12 mouse cellular contexts compared by ENCODE assay signal in genomic region chr6:89684231-89684630, GRCm38 (mm10). TPM values are rescaled to one million over a fixed set of nuclear protein-coding genes. Genes with fewer than 3 reads are reported as not detected.
DNase-seq lines count a peak whose midpoint lies in the region; ATAC-seq and TF ChIP-seq lines count a peak whose summit lies in the region.
"Had no signal": no experiment of that assay in that cellular context is flagged by ENCODE, and none has a peak within 500 bp of the region (broad histone marks: within the 10 kb centered on the region; RNA-seq: fewer than 3 reads in every experiment).

No protein-coding gene starts in this region.

- TF ChIP-seq CTCF in hindbrain, postnatal 0 days (IDR thresholded peaks at IDR 0.05; ENCODE audit: low read depth): peak; percentile 67
- TF ChIP-seq CTCF in stomach, postnatal 0 days (IDR thresholded peaks at IDR 0.05; ENCODE audit: low read depth): peak; percentile 68

- no peaks in the 10 kb centered on the region for H3K4me1 ChIP-seq in hindbrain, postnatal 0 days (ENCODE audit: insufficient read depth, low read length)
- 0 out of 2 replicates have a peak, but pooled peaks cover 4% of the 10 kb centered on the region for H3K4me1 ChIP-seq in hindbrain, embryonic 13.5 days (replicated peaks)
- H3K4me1 ChIP-seq in midbrain, embryonic 14.5 days (ENCODE audit: control insufficient read depth, insufficient read depth, low read length): no peaks in the 10 kb centered on the region
- H3K4me1 ChIP-seq in midbrain, embryonic 11.5 days (ENCODE audit: control insufficient read depth, insufficient read depth, low read length): no peaks in the 10 kb centered on the region
- no peaks in the 10 kb centered on the region for H3K4me1 ChIP-seq in stomach, postnatal 0 days (replicated peaks; ENCODE audit: control insufficient read depth, insufficient read depth)
- H3K4me1 ChIP-seq: heart, embryonic 15.5 days; stomach, embryonic 15.5 days had no signal

- H3K4me3 ChIP-seq in hindbrain, postnatal 0 days (ENCODE audit: low read length): no peak overlapping the region
- H3K4me3 ChIP-seq in hindbrain, embryonic 13.5 days: no peak overlapping the region
- no peak overlapping the region for H3K4me3 ChIP-seq in midbrain, embryonic 14.5 days (replicated peaks; ENCODE audit: low read depth, low read length)
- no peak overlapping the region for H3K4me3 ChIP-seq in midbrain, embryonic 11.5 days (ENCODE audit: low read depth, low read length)
- H3K4me3 ChIP-seq in stomach, postnatal 0 days (ENCODE audit: low read depth, low read length): no peak overlapping the region
- H3K4me3 ChIP-seq: heart, embryonic 15.5 days; stomach, embryonic 15.5 days had no signal

- H3K27me3 ChIP-seq in hindbrain, postnatal 0 days (ENCODE audit: insufficient read depth, low read length): no peaks in the 10 kb centered on the region
- 0 out of 2 replicates have a peak, but pooled peaks cover 2% of the 10 kb centered on the region for H3K27me3 ChIP-seq in hindbrain, embryonic 13.5 days
- no peaks in the 10 kb centered on the region for H3K27me3 ChIP-seq in midbrain, embryonic 14.5 days (ENCODE audit: control insufficient read depth, insufficient read depth, low read length)
- no peaks in the 10 kb centered on the region for H3K27me3 ChIP-seq in midbrain, embryonic 11.5 days (ENCODE audit: control insufficient read depth, insufficient read depth, low read length)
- H3K27me3 ChIP-seq in stomach, postnatal 0 days (ENCODE audit: control insufficient read depth, insufficient read depth, low read length): no peaks in the 10 kb centered on the region
- H3K27me3 ChIP-seq: heart, embryonic 15.5 days; stomach, embryonic 15.5 days had no signal

- no peak overlapping the region for H3K9ac ChIP-seq in hindbrain, postnatal 0 days (replicated peaks; ENCODE audit: low read length)
- no peak overlapping the region for H3K9ac ChIP-seq in hindbrain, embryonic 13.5 days
- H3K9ac ChIP-seq in midbrain, embryonic 14.5 days (replicated peaks; ENCODE audit: low read length): no peak overlapping the region
- no peak overlapping the region for H3K9ac ChIP-seq in midbrain, embryonic 11.5 days (ENCODE audit: low read length)
- no peak overlapping the region for H3K9ac ChIP-seq in stomach, postnatal 0 days (ENCODE audit: low read length)
- H3K9ac ChIP-seq: heart, embryonic 15.5 days; stomach, embryonic 15.5 days had no signal

- H3K36me3 ChIP-seq in hindbrain, postnatal 0 days (ENCODE audit: insufficient read depth, low read length): no peaks in the 10 kb centered on the region
- no peaks in the 10 kb centered on the region for H3K36me3 ChIP-seq in hindbrain, embryonic 13.5 days
- no peaks in the 10 kb centered on the region for H3K36me3 ChIP-seq in midbrain, embryonic 14.5 days (ENCODE audit: control insufficient read depth, insufficient read depth, low read length)
- no peaks in the 10 kb centered on the region for H3K36me3 ChIP-seq in midbrain, embryonic 11.5 days (ENCODE audit: control insufficient read depth, insufficient read depth, low read length)
- H3K36me3 ChIP-seq in stomach, postnatal 0 days (ENCODE audit: control insufficient read depth, insufficient read depth, low read length): no peaks in the 10 kb centered on the region
- H3K36me3 ChIP-seq: heart, embryonic 15.5 days; stomach, embryonic 15.5 days had no signal

- H3K27ac ChIP-seq in hindbrain, postnatal 0 days: no peak overlapping the region
- H3K27ac ChIP-seq in hindbrain, embryonic 13.5 days: no peak overlapping the region
- H3K27ac ChIP-seq in midbrain, embryonic 14.5 days (replicated peaks; ENCODE audit: low read depth, low read length): no peak overlapping the region
- H3K27ac ChIP-seq in midbrain, embryonic 11.5 days (ENCODE audit: low read depth, low read length): no peak overlapping the region
- no peak overlapping the region for H3K27ac ChIP-seq in stomach, postnatal 0 days (replicated peaks)
- H3K27ac ChIP-seq: heart, embryonic 15.5 days; stomach, embryonic 15.5 days had no signal

- WGBS in hindbrain, postnatal 0 days: 53% methylated on average over 1 of the region's 1 CpGs
- 58% methylated on average over 1 of the region's 1 CpGs for WGBS in hindbrain, embryonic 13.5 days
- 69% methylated on average over 1 of the region's 1 CpGs for WGBS in midbrain, embryonic 14.5 days
- 57% methylated on average over 1 of the region's 1 CpGs for WGBS in midbrain, embryonic 11.5 days
- 45% methylated on average over 1 of the region's 1 CpGs for WGBS in stomach, postnatal 0 days

- no peak overlapping the region for H3K4me2 ChIP-seq in hindbrain, postnatal 0 days (ENCODE audit: low read depth, low read length)
- no peak overlapping the region for H3K4me2 ChIP-seq in hindbrain, embryonic 13.5 days
- no peak overlapping the region for H3K4me2 ChIP-seq in midbrain, embryonic 14.5 days (ENCODE audit: low read length)
- no peak overlapping the region for H3K4me2 ChIP-seq in midbrain, embryonic 11.5 days
- no peak overlapping the region for H3K4me2 ChIP-seq in stomach, postnatal 0 days (replicated peaks; ENCODE audit: low read depth)
- H3K4me2 ChIP-seq: heart, embryonic 15.5 days; stomach, embryonic 15.5 days had no signal

- peak; percentile 74 for ATAC-seq in hindbrain, postnatal 0 days
- no peak for ATAC-seq in hindbrain, embryonic 13.5 days (ENCODE audit: low FRiP score)
- no peak for ATAC-seq in midbrain, embryonic 14.5 days (ENCODE audit: low FRiP score, low TSS enrichment)
- ATAC-seq in midbrain, embryonic 11.5 days (ENCODE audit: low FRiP score): no peak
- no peak for ATAC-seq in stomach, postnatal 0 days (ENCODE audit: low FRiP score, low TSS enrichment)
- no peak for ATAC-seq in granulocyte monocyte progenitor cell, adult 5-6 weeks (replicated peaks; ENCODE audit: poor library complexity, severe bottlenecking)

- TF ChIP-seq EP300 in stomach, postnatal 0 days (optimal IDR thresholded peaks at IDR 0.05): no peak

- no peaks in the 10 kb centered on the region for H3K9me3 ChIP-seq in hindbrain, postnatal 0 days (ENCODE audit: low read length)
- no peaks in the 10 kb centered on the region for H3K9me3 ChIP-seq in hindbrain, embryonic 13.5 days
- H3K9me3 ChIP-seq in midbrain, embryonic 14.5 days (ENCODE audit: control insufficient read depth, low read length): no peaks in the 10 kb centered on the region
- H3K9me3 ChIP-seq in midbrain, embryonic 11.5 days (ENCODE audit: control insufficient read depth, low read length): no peaks in the 10 kb centered on the region
- no peaks in the 10 kb centered on the region for H3K9me3 ChIP-seq in stomach, postnatal 0 days (ENCODE audit: control insufficient read depth, low read length)
- H3K9me3 ChIP-seq: heart, embryonic 15.5 days; stomach, embryonic 15.5 days had no signal

- peak; percentile 80 for DNase-seq in hindbrain, postnatal 0 days (ENCODE audit: low spot score)
- DNase-seq in midbrain, embryonic 14.5 days: peak; percentile 63
- no peak for DNase-seq in midbrain, embryonic 11.5 days (ENCODE audit: low spot score, missing footprints)
- peak; percentile 85 for DNase-seq in NIH3T3 (ENCODE audit: low read depth)
- DNase-seq in stomach, postnatal 0 days (ENCODE audit: low spot score): peak; percentile 27

RNA-seq across cellular contexts. Expression of gene Vmn1r40, which starts 23.1 kb away (rescaled TPM):
- not detected in 2 replicates for total RNA-seq in hindbrain, postnatal 0 days (2014; rRNA removed)
- not detected in 2 replicates for polyA plus RNA-seq in hindbrain, postnatal 0 days (2015; fragmentation: Nextera tagmentation; extraction: Ambion mirVana)
- not detected in 2 replicates for polyA plus RNA-seq in hindbrain, embryonic 13.5 days (2015; fragmentation: Nextera tagmentation; extraction: Ambion mirVana)
- polyA plus RNA-seq in midbrain, embryonic 14.5 days (2014; fragmentation: Nextera tagmentation; extraction: Ambion mirVana): not detected in 2 replicates
- polyA plus RNA-seq in midbrain, embryonic 11.5 days (2014; fragmentation: Nextera tagmentation; extraction: Ambion mirVana): not detected in 2 replicates
- not detected in 2 replicates for polyA plus RNA-seq in stomach, postnatal 0 days (2015; fragmentation: Nextera tagmentation; extraction: Ambion mirVana)
- total RNA-seq in granulocyte monocyte progenitor cell, adult 5-6 weeks (2014; fragmentation: Nextera tagmentation): not detected in 2 replicates
- total RNA-seq in granulocyte monocyte progenitor cell, adult 5-6 weeks (2017): not detected in 2 replicates
- total RNA-seq: left cerebral cortex, adult 8-10 months had no signal
- polyA plus RNA-seq: heart, embryonic 15.5 days; liver, embryonic 16.5 days; neural tube, embryonic 14.5 days; stomach, embryonic 15.5 days had no signal

RNA-seq across cellular contexts. Expression of gene Txnrd3, which starts 40.4 kb away (rescaled TPM):
- total RNA-seq in hindbrain, postnatal 0 days (2014; rRNA removed): 15.0 and 17.6 TPM in 2 replicates
- 17.4 and 18.8 TPM in 2 replicates for polyA plus RNA-seq in hindbrain, postnatal 0 days (2015; fragmentation: Nextera tagmentation; extraction: Ambion mirVana)
- polyA plus RNA-seq in hindbrain, embryonic 13.5 days (2015; fragmentation: Nextera tagmentation; extraction: Ambion mirVana): 12.8 and 13.8 TPM in 2 replicates
- 16.3 and 17.6 TPM in 2 replicates for polyA plus RNA-seq in midbrain, embryonic 14.5 days (2014; fragmentation: Nextera tagmentation; extraction: Ambion mirVana)
- 14.3 and 15.6 TPM in 2 replicates for polyA plus RNA-seq in midbrain, embryonic 11.5 days (2014; fragmentation: Nextera tagmentation; extraction: Ambion mirVana)
- polyA plus RNA-seq in stomach, postnatal 0 days (2015; fragmentation: Nextera tagmentation; extraction: Ambion mirVana): 11.5 and 11.7 TPM in 2 replicates
- total RNA-seq in granulocyte monocyte progenitor cell, adult 5-6 weeks (2014; fragmentation: Nextera tagmentation): 5.2 and 6.0 TPM in 2 replicates
- 7.6 and 9.1 TPM in 2 replicates for total RNA-seq in granulocyte monocyte progenitor cell, adult 5-6 weeks (2017)

RNA-seq across cellular contexts. Expression of gene Vmn1r41, which starts 56.3 kb away (rescaled TPM):
- not detected in 2 replicates for total RNA-seq in hindbrain, postnatal 0 days (2014; rRNA removed)
- polyA plus RNA-seq in hindbrain, postnatal 0 days (2015; fragmentation: Nextera tagmentation; extraction: Ambion mirVana): not detected in 2 replicates
- not detected in 2 replicates for polyA plus RNA-seq in hindbrain, embryonic 13.5 days (2015; fragmentation: Nextera tagmentation; extraction: Ambion mirVana)
- not detected in 2 replicates for polyA plus RNA-seq in midbrain, embryonic 14.5 days (2014; fragmentation: Nextera tagmentation; extraction: Ambion mirVana)
- polyA plus RNA-seq in midbrain, embryonic 11.5 days (2014; fragmentation: Nextera tagmentation; extraction: Ambion mirVana): not detected in 2 replicates
- not detected in 2 replicates for polyA plus RNA-seq in stomach, postnatal 0 days (2015; fragmentation: Nextera tagmentation; extraction: Ambion mirVana)
- total RNA-seq in granulocyte monocyte progenitor cell, adult 5-6 weeks (2014; fragmentation: Nextera tagmentation): not detected in 2 replicates
- not detected in 2 replicates for total RNA-seq in granulocyte monocyte progenitor cell, adult 5-6 weeks (2017)
- total RNA-seq: left cerebral cortex, adult 8-10 months had no signal
- polyA plus RNA-seq: heart, embryonic 15.5 days; liver, embryonic 16.5 days; neural tube, embryonic 14.5 days; stomach, embryonic 15.5 days had no signal
